ENCODE assay signal across 20 mouse cellular contexts in the genomic region with DNA sequence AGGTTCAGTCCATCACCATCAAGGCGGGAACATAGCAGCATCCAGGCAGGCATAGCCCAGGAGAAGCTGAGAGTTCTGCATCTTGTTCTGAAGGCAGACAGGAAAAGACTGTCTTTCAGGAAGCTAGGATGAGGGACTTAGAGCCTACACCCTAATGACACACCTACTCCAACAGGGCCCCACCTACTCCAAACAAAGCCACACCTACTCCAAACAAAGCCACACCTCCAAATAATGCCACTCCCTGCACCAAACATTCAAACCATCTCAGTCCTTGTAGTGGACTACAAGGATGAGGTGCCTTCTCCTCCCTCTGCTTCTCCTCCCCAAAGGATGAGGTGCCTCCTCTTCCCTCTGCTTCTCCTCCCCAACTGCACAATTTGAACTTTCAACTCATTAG. TPM values are rescaled to one million over a fixed set of nuclear protein-coding genes. Genes with fewer than 3 reads are reported as not detected.
DNase-seq lines count a peak whose midpoint lies in the region; ATAC-seq and TF ChIP-seq lines count a peak whose summit lies in the region.
"Had no signal": no experiment of that assay in that cellular context is flagged by ENCODE, and none has a peak within 500 bp of the region (broad histone marks: within the 10 kb centered on the region; RNA-seq: fewer than 3 reads in every experiment).

No protein-coding gene starts in this region.

- no peaks in the 10 kb centered on the region for H3K27me3 ChIP-seq in forebrain, embryonic 14.5 days (replicated peaks; ENCODE audit: control insufficient read depth, insufficient read depth, low read length)
- H3K27me3 ChIP-seq: forebrain, embryonic 12.5 days; heart, embryonic 12.5 days; heart, embryonic 15.5 days; Patski had no signal

- H3K4me3 ChIP-seq in gastrocnemius, adult 2 months = no peak overlapping the region
- H3K4me3 ChIP-seq in forebrain, embryonic 14.5 days (ENCODE audit: low read depth, low read length) = no peak overlapping the region
- H3K4me3 ChIP-seq: erythroblast, embryonic 14.5 days; forebrain, embryonic 12.5 days; heart, embryonic 12.5 days; heart, embryonic 15.5 days; hindbrain, embryonic 10.5 days had no signal

- DNase-seq in gastrocnemius, adult 2 months = no peak
- no peak for DNase-seq in gastrocnemius, postnatal 25 days
- DNase-seq in 3T3-L1 (ENCODE audit: low read depth, low spot score) (peak; percentile 27), R1 (ENCODE audit: low read depth, low spot score) (peak; percentile 73)
- no peak for DNase-seq in left cerebral cortex, adult 11 months (ENCODE audit: low spot score)
- no peak for DNase-seq in forebrain, embryonic 14.5 days (ENCODE audit: low spot score)
- DNase-seq: cerebellum, adult 8-10 months; gastrocnemius, postnatal 14 days; kidney, adult 2 months had no signal

- intact Hi-C loops in gastrocnemius, adult 2 months (cut with DNase I) = no loop called here

- H3K4me2 ChIP-seq in forebrain, embryonic 14.5 days (ENCODE audit: low read length) = no peak overlapping the region
- H3K4me2 ChIP-seq: forebrain, embryonic 12.5 days; heart, embryonic 15.5 days; hindbrain, embryonic 14.5 days had no signal

- ATAC-seq in forebrain, embryonic 14.5 days = no peak
- ATAC-seq: activated CD4-positive, CD25-positive, alpha-beta regulatory T cell, adult 4 months; forebrain, embryonic 16.5 days; intestine, postnatal 0 days had no signal

- H3K36me3 ChIP-seq in forebrain, embryonic 14.5 days (ENCODE audit: control insufficient read depth, insufficient read depth, low read length) = no peaks in the 10 kb centered on the region
- H3K36me3 ChIP-seq: forebrain, embryonic 12.5 days; G1E; heart, embryonic 12.5 days; heart, embryonic 15.5 days had no signal

- peaks cover 25% of the 10 kb centered on the region for H3K4me1 ChIP-seq in forebrain, embryonic 14.5 days (ENCODE audit: control insufficient read depth, insufficient read depth, low read length)

- peak overlapping the region; percentile 56; the same call in 1 of the 2 replicates for H3K27ac ChIP-seq in gastrocnemius, adult 2 months
- H3K27ac ChIP-seq in forebrain, embryonic 14.5 days (ENCODE audit: low read depth, low read length) = no peak overlapping the region
- H3K27ac ChIP-seq: forebrain, embryonic 12.5 days; hindbrain, embryonic 14.5 days had no signal

- TF ChIP-seq CTCF in gastrocnemius, adult 2 months (IDR thresholded peaks at IDR 0.05) = no peak

- H3K9ac ChIP-seq in forebrain, embryonic 14.5 days (ENCODE audit: low read length) = no peak overlapping the region
- H3K9ac ChIP-seq: forebrain, embryonic 12.5 days; heart, embryonic 12.5 days; heart, embryonic 15.5 days; hindbrain, embryonic 14.5 days had no signal

- no peaks in the 10 kb centered on the region for H3K9me3 ChIP-seq in forebrain, embryonic 14.5 days (replicated peaks; ENCODE audit: control insufficient read depth, low read length)
- H3K9me3 ChIP-seq: forebrain, embryonic 12.5 days; heart, embryonic 12.5 days; heart, embryonic 15.5 days; hindbrain, embryonic 10.5 days had no signal

- WGBS in forebrain, embryonic 14.5 days = 100% methylated on average over 1 of the region's 1 CpGs

RNA-seq across cellular contexts. Expression of a gene that starts 23.5 kb away (rescaled TPM):
- total RNA-seq in gastrocnemius, adult 2 months (2021) = 1 to 10 TPM; 5.7 to 6.2 TPM
- 1 to 10 TPM; 7.2 to 8.3 TPM for total RNA-seq in gastrocnemius, postnatal 25 days (2021)
- 17.4 and 30.3 TPM in 2 replicates for polyA plus RNA-seq in forebrain, embryonic 14.5 days (2014; fragmentation: Nextera tagmentation; extraction: Ambion mirVana)
- polyA plus RNA-seq: erythroblast, embryonic 14.5 days had no signal

Comparison
In these comparisons a context has a peak if more than half of its experiments do, and no peak if none do; other contexts are left out.
1. DNase-seq: peak in 3T3-L1 (single experiment) and R1 (single experiment); none in gastrocnemius, adult 2 months (single experiment), gastrocnemius, postnatal 25 days (single experiment), left cerebral cortex, adult 11 months (single experiment) and forebrain, embryonic 14.5 days (single experiment).